Mouse (Mus musculus): ENCODE results near the gene Rpl23a.
A peak's percentile ranks its signal among the peaks of the same experiment; 100 is the strongest.

Rpl23a gene

DNA sequence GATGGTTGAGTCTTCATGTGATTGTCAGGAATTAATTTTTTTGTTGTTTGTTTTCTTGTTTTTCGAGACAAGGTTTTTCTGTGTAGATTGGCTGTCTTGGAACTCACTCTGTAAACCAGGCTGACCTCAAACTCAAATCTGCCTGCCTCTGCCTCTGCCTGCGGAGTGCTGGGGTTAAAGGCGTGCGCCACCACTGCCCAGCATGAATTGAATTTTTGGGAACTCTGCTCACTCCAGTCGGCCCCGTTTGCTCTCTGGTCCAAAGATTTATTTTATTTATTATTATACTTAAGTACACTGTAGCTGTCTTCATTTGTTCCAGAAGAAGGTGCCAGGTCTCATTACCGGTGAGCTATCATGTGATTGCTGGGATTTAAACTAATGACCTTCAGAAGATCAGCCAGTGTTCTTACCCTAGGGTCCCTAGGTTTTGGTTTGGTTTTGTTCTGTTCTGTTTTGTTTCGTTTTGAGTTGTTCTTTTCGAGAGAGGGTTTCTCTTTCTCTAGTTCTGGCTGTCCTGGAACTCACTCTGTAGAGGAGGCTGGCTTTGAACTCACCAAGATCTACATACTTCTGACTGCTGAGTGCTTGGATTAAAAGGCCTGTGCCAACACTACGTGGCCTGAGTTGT, 615 bp upstream of the Rpl23a start:
- no peak for DNase-seq

DNA sequence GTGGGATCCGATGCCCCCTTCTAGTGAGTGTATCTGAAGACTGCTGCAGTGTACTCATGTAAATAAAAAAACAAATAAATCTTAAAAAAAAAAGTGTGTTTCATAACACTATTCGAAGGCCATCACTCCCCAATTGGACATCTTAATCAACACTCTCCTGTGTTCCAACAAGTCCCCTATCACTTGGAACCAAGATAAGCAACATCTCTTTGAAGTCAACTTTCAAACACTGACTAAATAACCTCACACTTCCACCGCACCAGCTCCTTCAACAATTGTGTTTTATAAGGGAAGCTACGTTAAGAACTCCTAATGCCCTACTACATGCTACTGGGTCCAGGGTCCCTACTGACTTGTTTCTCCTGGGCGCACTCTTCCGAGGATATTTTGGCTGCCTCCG, 934 bp downstream of the Rpl23a start:
- DNase-seq, result no peak

DNA sequence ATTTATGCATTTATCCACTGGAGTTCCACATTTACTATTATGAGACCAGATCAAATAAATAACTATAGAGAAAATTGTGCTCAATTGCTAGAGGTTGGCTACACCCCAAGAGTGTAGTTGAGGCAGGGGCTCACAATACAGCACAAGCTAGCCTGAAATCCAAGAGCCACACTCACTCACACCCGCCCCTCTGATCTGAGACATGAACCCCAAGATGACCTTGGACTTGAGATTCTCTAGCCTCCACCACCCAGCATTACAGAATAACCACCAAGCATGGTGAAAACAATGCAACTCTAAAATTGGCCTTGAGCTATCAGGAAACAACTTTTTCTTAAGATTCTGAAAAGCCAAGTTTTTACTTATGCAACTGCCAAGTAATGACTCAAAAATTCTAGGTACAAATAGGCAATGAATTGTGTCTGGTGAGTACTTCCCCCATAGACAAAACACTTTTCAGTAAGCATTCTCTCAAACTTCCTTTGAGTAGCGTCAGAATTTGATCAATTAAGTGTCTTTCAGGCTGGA, 1.5 kb downstream of the Rpl23a start:
- no peak for DNase-seq

DNA sequence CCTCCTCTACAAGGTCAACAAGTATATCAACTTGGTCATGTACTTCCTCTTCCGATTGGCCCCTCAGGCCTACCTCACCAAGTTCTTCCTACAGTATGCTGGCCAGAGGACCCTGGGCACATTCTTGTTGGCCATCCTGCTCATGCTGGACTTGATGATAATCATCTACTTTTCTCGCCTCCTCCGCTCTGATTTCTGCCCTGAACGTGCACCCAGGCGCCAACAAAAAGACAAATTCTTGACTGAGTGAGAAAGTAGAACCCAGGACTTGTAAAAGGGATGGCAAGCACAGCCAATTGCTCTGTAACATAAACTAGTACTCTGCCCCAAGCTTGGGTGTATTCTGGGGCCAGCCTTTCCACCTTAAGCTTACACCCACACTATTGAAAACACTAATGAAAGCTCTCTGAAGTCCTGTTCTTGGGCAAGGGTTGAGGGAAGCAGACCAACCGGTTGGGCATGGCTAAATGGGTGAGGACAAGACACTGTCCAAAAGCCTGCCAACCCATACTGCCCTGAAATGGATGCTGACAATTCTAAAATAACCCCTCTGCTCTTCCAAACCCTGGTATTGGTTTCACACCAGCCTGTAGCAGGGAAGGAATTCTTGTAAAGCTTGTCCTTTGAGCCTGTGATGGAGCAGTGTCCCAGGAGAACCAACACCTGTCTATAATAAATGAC, 3.2 kb downstream of the Rpl23a start:
- DNase-seq, result no peak

DNA sequence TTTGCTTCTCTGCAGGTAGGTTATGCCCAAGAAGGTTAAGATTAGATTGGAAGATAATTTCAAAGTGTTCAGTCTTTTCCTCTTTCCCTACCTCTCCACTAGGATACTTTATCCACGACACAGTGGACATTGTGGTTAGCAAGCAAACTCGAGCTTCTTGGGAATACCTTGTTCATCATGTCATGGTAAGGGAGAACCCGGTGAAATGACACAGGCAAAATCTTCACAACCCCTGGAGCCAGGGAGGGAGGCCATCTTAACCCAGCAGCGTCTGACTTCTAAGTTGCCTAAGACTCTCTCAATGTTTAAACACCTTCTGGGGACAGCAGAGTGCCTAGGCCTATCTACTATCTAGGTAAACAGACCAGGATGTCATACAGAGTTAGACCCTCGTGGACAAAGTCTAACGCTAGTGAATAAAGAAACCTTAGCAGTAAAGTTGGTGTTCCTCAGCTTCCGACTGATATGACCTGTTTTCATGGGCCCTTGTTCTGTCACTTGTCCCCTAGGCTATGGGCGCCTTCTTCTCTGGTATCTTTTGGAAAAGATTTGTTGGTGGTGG, 3.9 kb downstream of the Rpl23a start:
- no peak for DNase-seq

DNA sequence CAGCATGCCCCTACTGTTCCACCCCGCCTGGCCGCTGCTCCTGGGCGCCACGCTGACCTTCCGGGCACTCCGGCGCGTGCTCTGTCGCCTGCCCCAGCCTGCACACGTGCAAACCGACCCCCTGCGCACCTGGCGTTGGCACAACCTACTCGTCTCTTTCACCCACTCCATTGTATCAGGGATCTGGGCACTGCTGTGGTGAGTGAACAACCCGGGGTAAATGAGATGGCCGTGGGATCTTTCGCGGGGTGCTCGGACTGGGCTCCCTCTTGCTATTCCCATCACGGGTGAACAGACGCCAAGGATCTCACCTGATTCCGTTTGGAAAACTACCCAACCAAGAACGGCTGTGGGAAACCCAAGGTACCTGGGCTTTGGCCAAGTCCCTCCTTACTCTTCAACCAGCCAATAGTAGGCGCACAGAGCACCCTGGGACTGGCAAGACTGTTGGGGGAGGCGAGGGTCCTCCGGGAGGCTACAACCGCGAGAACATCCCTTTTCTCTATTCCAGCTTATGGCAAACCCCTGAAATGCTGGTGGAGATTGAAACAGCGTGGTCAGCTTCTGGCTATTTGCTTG, 4.4 kb downstream of the Rpl23a start:
- DNase-seq, result peak in 1 of 2 experiments; percentile 47

DNA sequence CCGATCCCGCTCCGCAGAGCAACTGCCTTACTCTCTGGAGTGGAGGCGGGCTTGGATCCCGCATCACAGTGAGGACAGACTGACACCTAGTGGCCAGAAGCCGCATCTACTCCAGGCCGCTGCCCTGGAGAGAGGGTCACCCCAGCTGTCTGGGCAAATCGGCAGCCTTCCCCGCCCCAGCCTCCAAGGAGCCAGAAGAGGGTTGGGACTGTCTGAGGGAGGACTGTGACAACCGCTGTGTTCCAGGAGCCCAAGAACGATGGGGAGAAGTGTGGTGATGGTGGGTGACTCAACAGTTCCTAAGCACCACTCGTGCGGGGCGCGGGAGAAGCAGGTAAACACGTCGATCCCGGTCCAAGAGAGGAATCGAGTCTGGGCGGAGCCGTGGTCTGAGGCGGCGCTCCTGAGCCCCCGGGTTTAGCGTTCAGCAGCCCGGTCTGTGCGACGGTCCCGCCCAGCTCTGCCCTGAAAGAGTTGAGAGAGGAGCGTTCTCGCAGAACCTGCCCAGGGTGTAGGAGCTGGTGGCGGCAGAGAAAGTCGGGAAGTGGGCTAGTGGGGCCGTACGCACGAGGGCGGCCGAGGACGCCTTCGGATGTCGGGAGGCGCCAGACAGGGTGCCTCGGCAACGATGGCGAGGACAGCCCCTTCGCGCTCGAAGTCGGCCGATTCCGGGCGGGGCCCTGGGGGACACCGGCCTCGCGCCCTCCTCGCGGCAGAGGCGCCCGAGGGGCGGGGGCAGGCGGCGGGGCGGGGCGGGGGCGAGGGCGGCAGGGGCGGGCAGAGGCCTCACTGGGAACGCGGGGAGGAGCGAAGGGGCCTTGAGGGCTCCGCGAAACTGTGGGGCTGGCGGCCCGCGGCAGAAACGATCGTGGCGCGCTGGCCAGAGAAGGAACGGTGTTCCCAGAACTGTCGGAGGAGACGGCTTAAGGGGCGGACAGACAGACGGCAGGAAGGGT, 5.2 kb downstream of the Rpl23a start:
- peak; percentile 91 to 93 for DNase-seq

GRCm38 (mm10) chr11:78177437-78177836, 5.9 kb downstream of the Rpl23a start:
- DNase-seq, result peak in 1 of 2 experiments; percentile 38

DNA sequence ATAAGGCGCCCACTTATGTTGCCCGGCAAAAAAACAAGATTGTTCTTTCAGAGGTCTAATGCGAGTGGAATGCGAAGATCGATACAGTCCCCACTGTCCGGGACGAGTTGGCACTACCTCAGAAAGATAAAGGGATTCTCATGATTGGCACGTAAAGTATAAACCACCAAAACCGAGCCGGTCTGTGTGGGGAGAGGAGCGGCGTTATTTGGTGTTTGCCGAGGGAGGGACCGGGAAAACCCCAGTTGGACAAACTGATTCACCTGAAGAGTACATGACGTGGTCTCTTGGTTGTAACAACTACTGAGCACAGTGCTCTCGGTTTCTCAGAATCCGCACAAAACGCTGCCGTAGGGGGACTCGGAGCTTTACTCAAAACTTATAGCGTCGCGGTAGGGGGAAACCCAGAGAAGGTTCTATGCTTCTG, 6.5 kb downstream of the Rpl23a start:
- DNase-seq, result no peak

DNA sequence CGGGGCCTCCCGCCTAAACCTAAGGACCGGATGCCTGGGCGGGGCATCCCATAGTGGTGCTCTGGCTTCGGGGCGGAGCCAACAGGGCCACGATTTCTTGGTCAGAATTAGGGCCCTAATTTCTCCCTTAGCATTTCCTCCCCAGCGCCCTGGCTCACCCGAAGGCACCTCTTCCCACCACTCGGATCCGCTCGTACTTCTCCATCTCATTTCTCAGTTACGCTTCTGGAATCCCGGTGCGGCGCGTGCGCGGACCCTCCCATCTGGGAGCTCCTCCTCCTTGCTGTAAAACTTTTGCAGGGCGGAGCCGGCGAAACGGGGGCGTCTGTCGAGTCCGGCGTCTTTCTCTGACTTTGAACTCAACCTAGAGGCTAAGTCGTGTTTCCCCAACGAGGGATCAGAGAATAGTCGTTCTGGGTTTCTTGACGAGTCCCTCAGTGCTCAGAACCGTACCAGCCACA, 7.0 kb downstream of the Rpl23a start, which contains the start of the genes Nek8 and Tlcd1:
Gene Nek8 (minus strand): TSS at position 274 of the 461 bp plus-strand sequence.
Gene Tlcd1 (plus strand): TSS at position 310 of the 461 bp plus-strand sequence.
- peak; percentile 81 to 82 for DNase-seq

DNA sequence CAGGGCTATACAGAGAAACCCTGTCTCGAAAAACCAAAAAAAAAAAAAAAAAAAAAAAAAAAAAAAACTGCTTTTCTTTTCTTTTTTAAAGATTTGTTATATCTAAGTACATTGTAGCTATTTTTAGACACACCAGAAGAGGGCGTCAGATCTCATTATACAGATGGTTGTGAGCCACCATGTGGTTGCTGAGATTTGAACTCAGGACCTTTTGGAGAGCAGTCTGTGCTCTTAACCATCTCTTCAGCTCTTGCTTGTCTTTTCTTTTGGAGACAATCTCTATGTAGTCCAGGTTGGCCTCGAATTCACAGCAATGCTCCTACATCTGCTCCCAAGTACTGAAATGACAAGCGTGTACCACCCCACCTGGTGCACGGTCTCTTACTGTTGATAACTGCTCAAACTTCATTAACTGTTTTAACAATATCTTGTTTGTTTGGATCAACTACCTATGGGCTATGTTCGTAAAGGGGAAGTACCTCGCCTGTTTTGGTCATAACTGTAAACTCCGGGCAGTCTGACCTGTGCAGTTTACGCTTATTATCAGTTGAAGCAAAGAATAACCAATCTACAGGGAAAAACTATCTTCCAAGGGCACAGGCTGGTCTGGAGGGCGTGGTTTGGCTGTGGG, 7.5 kb downstream of the Rpl23a start:
- peak in 1 of 2 experiments; percentile 5 for DNase-seq

DNA sequence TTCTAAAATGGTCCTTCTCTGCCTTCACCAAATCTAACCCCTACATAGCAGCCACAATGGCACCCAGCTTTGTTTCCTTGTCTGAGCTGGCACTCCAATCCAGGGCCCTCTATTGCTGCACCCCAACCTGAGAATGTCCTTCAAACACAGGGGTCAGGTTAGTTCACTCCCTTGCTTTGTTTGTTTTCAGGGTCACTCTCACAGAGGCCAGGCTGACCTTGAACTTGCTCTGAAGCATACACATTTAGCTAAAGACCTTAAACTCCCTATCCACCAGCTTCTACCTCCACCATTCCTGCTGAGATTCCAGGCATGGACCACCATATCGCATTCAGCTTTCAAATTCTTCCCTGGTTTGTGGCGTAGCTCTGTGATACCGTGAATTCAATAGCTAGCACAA, 8.9 kb downstream of the Rpl23a start:
- DNase-seq, result no peak

GRCm38 (mm10) chr11:78172748-78173383, 10.5 kb downstream of the Rpl23a start:
- peak in 1 of 2 experiments; percentile 12 for DNase-seq

DNA sequence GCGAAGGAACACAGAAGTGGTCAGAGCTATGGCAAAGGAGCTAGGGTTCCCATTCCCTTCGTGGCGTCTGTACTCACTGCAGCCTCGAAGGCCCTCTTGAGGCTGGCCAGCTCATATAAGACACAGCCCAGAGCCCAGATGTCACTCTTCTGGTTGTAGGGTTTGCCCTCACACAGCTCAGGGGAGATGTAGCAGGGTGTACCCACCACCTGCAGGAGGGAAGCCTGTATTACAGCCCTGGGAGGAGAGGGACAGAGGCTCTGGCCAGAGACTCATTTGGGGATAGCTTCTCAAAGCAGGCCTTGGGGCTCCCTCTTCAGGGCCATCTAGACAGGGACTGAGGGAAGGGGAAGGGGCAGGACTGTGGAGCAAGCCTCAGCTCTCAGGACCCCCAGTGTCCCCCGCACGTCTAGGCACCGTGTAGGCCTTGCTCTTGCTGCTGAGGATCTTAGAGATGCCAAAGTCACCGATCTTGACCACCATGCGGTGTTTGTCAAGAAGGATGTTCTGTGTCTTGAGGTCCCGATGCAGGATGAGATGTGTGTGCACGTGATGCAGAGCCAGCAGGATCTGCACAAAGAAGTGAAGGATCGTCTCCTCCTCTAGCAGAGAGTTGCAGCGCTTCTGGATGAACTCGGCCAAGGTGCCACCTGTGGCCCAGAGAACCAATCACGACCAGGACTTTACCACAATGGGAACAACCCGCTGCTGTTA, 11.2 kb downstream of the Rpl23a start:
- no peak for DNase-seq

- DNase-seq, result no peak
Measured at GRCm38 (mm10) chr11:78171328-78171727, 12.1 kb downstream of the Rpl23a start.

DNA sequence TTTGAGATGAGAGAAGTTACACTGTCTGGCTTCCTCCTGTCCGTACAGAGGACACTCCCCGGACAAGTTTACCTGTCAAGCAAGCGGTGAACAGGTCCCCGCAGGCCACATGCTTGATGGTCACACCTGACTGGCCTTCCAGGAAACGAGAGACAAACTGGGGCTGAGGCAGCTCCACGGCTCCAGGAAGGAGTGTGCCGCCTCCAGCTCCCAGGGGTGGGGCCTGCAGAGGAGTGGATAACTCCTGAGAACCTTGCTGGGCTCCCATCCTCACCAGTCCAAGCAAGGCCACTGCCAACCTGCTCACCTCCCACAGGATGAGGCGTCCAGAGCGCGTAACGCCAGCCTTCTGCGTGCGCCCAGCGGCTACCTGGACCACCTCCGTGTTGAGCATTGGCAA, 13.1 kb downstream of the Rpl23a start:
- no peak for DNase-seq

DNA sequence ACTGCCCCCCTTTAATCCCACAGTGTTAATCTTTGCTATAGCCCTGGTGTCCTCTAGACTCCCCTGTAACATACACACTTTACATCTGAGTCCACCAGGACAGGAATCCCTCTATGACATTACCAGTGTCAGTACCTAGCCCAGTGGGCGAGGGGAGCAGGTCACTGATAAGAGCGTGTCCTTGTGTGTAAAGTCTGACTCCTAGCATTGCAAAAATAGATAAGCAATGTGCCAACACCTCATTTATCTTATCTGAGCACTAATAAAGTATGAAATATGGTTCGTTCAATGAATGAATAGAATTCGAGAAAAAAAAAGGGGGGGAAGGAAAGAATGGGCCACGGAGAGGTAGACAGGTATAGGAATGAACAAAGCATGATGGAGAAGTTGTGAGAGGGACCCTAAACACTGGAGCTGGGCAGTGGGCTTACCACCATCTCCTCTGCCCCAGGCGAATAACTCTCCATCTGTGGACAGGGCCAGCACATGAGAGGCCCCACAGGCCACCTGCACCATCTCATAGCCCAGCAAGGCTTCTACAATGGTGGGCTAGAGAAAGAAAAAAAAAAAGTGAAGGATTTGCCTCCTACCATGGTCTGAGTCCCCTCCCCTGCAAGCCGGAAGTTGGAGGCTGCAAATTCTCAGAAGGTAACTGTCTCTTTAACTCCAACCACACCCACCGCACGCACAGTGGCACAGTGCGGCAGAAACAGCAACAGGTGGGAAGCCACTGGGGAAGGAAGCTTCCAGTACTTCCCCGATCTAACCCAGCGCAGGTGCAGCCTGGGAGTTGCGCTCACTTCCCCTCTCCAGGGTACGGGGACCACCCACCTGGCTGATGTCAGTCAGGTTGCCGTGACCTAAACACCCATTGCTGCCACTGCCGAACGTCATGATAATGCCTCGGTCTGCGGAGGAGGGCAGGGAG, 14.6 kb downstream of the Rpl23a start:
- no peak for DNase-seq

DNA sequence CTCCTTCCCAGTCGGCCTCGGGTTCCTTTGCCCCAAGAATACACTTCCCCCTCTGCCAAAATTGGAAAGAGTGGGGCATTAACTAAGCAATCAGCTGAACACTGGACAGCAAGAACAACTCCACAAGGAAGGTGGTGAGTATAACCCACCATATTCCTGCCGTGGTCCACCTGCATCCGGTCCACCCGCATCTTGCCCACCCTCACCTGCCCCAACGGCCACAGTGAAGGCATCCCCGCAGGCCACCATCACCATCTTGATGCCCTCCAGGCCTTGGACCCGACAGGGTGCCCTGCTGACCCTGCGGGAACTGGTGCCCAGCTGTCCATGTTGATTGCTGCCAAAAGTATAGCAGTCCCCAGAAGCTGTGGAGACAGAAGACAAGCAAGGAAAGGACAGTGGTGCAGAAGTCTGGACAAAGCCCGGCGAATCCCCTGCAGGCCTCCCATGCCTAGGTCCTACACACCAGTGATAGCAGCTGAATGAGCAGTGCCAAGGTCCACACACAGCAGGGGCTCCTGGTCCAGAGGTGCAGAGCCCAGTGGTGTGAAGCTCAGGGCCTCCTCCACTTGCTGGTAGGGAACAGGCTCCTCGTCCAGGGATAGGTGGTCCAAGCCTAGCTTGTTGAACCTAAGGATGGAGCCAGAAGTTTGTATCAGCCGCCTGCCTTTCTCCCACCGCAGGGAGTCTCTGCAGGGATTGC, 16.0 kb downstream of the Rpl23a start:
- no peak for DNase-seq

- DNase-seq, result no peak
Measured at GRCm38 (mm10) chr11:78166640-78167039, 16.7 kb downstream of the Rpl23a start.

Data from cerebellum, adult 18-20 months (tissue).